Mouse (Mus musculus): ENCODE results near the gene Pcyt1a.

DNA sequence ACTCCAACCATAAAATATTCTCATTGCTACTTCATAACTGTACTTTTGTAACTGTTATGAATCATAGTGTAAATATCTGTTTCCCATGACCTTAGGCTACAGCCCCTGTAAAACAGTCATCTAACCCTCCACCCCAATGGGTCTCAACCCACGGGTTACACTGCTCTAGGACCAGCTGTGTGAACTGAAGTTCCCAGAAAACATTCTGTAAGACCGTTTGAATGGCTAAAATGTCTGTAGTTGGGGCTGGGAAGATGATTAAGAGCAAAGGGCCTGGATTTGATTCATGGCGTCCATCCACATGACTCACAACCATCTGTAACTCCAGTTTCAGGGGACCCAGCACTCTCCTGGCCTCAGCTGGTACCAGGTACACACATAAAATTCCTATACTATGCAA is 32.5 kb upstream of the Pcyt1a start:
- TF ChIP-seq FOSL1 (IDR thresholded peaks at IDR 0.05; ENCODE audit: insufficient read depth, low read length, poor library complexity, severe bottlenecking) (no peak), MYOG (IDR thresholded peaks at IDR 0.05; ENCODE audit: control insufficient read depth, extremely low read depth, insufficient read length) (no peak), CTCF (IDR thresholded peaks at IDR 0.05; ENCODE audit: control insufficient read depth, insufficient read depth, insufficient read length) (no peak), MAX (IDR thresholded peaks at IDR 0.05) (no peak)

All from C2C12 (cell line).